Mouse (Mus musculus): Measurements from ENCODE around the gene Mcrip2. TPM values are rescaled to one million over a fixed set of nuclear protein-coding genes. Genes with fewer than 3 reads are reported as not detected.
A peak's percentile ranks its signal among the peaks of the same experiment; 100 is the strongest.

Mcrip2 gene
- total and polyA plus RNA-seq, 2 experiments, result 26.1 to 139 TPM

DNA sequence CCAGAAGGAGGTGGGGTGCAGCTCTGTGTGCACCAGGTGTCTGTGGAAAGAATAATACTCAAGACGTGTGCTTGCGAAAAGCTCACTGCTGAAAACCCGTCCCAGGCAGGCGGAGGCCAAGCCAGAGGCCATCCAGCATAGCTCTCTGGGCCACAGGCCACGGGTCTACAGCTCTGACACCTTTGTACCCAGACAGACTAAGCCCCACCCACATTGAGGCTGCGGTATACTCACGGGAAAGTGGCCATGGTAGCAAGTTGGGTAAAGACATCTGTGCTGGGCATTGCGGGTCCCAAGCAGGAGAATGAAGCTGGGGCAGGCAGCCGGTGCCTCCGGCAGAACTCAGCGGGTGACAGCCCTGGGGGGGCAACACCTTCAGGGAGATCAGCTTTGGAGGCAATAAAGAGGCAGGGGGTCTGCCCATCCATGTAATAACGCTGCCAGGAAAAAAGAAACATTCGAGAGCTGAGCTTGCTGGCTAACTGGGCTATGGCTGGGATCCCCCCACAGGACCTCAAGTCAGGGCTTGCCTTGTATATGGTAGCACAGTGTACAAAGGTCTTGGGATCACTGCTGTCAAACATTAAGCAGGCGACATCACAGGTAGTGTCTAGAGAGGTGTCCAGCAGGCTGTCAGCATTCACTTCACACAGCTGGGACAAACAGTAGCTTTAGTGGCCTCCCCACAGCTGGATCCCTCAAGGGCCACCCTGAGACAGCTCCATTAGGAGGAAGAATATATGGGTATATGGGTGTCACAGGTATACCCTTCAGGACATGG lies 28.9 kb downstream of the Mcrip2 start:
- DNase-seq (ENCODE audit: extremely low read depth, low read depth, low spot score), result peak; percentile 87
- TF ChIP-seq POLR2A (IDR thresholded peaks at IDR 0.05; ENCODE audit: extremely low read depth, insufficient read depth, low read length) (no peak), CTCF (IDR thresholded peaks at IDR 0.05; ENCODE audit: low read depth, low read length) (no peak)
- H3K79me2 ChIP-seq (ENCODE audit: control insufficient read depth, insufficient read depth, low read length), result peaks cover 24% of the 10 kb centered on the region
- 47% methylated on average over 14 of the region's 14 CpGs for WGBS
- H3K4me1 ChIP-seq (ENCODE audit: control insufficient read depth, insufficient read depth, low read length), result peaks cover 55% of the 10 kb centered on the region
- 0 out of 2 replicates have a peak, but pooled peaks cover 2% of the 10 kb centered on the region for H3K36me3 ChIP-seq (ENCODE audit: control insufficient read depth, insufficient read depth, low read length)
- no peaks in the 10 kb centered on the region for H3K27me3 ChIP-seq (ENCODE audit: control insufficient read depth, insufficient read depth, low read length)
- H3K27ac ChIP-seq (replicated peaks; ENCODE audit: insufficient read depth, low read depth, low read length), result peak overlapping the region; percentile 73
- H3K9ac ChIP-seq (ENCODE audit: low read depth, low read length), result peak overlapping the region; percentile 17
- H3K4me3 ChIP-seq (ENCODE audit: insufficient read depth, low read depth, low read length), result no peak overlapping the region

- 63% methylated on average over 4 of the region's 4 CpGs for WGBS
- peak; percentile 38 for DNase-seq (ENCODE audit: extremely low read depth, low read depth, low spot score)
- Histone ChIP-seq H3K9ac (ENCODE audit: low read depth, low read length) (peak overlapping the region; percentile 17), H3K4me3 (ENCODE audit: insufficient read depth, low read depth, low read length) (no peak overlapping the region), H3K79me2 (ENCODE audit: control insufficient read depth, insufficient read depth, low read length) (peaks cover 23% of the 10 kb centered on the region), H3K36me3 (ENCODE audit: control insufficient read depth, insufficient read depth, low read length) (0 out of 2 replicates have a peak, but pooled peaks cover 2% of the 10 kb centered on the region), H3K27ac (replicated peaks; ENCODE audit: insufficient read depth, low read depth, low read length) (peak overlapping the region; percentile 66), H3K4me1 (ENCODE audit: control insufficient read depth, insufficient read depth, low read length) (peaks cover 59% of the 10 kb centered on the region), H3K27me3 (ENCODE audit: control insufficient read depth, insufficient read depth, low read length) (no peaks in the 10 kb centered on the region)
- TF ChIP-seq CTCF (IDR thresholded peaks at IDR 0.05; ENCODE audit: low read depth, low read length) (no peak), POLR2A (IDR thresholded peaks at IDR 0.05; ENCODE audit: extremely low read depth, insufficient read depth, low read length) (no peak)
Observed at GRCm38 (mm10) chr17:25838904-25839303, 29.7 kb downstream of the Mcrip2 start.

DNA sequence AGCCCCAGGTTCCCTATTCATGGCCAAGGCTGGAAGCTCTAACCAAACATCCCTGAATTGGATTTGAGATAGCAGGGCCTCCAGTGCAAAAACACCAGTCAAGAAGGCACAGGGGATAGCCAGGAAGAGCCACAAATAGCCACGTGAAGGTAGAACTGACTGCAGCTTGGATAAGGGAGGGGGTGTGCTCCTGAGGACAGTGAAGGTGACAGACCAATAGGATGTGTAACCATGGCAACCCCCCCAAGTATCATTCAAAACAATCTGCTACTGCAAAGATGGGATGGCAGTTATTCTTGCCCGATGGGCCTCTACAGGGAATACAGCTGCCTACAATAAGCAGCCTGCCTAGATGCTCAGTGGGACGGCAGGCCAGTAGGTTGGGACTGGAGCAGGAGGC lies 31.0 kb downstream of the Mcrip2 start:
- no peak overlapping the region for H3K9ac ChIP-seq (ENCODE audit: low read depth, low read length)
- WGBS, result 64% methylated on average over 3 of the region's 3 CpGs
- H3K27ac ChIP-seq (replicated peaks; ENCODE audit: insufficient read depth, low read depth, low read length), result 0 out of 2 replicates have a peak overlapping the region, but pooled peaks have one; percentile 6

DNA sequence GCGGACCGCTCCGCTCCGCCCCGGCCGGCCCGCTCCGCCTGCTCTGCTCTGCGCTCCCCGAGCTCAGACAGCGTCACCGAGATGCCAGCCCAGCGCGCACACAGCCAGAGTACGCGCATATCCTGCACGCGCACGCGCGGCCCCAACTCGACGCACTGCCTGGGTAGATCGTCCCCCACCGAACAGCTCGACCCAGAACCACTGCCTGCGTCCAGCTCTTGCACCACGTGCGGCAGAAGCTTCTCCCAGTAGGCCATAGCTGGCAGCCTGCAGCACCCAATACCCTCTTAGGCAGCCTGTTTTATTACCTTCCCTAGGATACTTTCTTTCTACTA lies 31.5 kb downstream of the Mcrip2 start, which contains the start of gene Rhbdl1:
Gene Rhbdl1, minus strand, starts transcription at position 220 of the 335 bp plus-strand sequence.
- Histone ChIP-seq H3K4me1 (ENCODE audit: control insufficient read depth, insufficient read depth, low read length) (peaks cover 50% of the 10 kb centered on the region), H3K9ac (ENCODE audit: low read depth, low read length) (peak within 1 kb of the TSS; percentile 61), H3K27ac (replicated peaks; ENCODE audit: insufficient read depth, low read depth, low read length) (peak within 1 kb of the TSS; percentile 33), H3K27me3 (ENCODE audit: control insufficient read depth, insufficient read depth, low read length) (no peaks in the 10 kb centered on the region), H3K36me3 (ENCODE audit: control insufficient read depth, insufficient read depth, low read length) (0 out of 2 replicates have a peak, but pooled peaks cover 2% of the 10 kb centered on the region), H3K4me3 (ENCODE audit: insufficient read depth, low read depth, low read length) (peak within 1 kb of the TSS; percentile 40; the same call in 1 of the 2 replicates), H3K79me2 (ENCODE audit: control insufficient read depth, insufficient read depth, low read length) (peaks cover 12% of the 10 kb centered on the region)
- WGBS, result 19% methylated on average over 29 of the region's 29 CpGs
- DNase-seq (ENCODE audit: extremely low read depth, low read depth, low spot score), result peak; percentile 53
- 0 out of 2 replicates have a peak, but pooled peaks have one; percentile 24 for TF ChIP-seq POLR2A (IDR thresholded peaks at IDR 0.05; ENCODE audit: extremely low read depth, insufficient read depth, low read length)
- TF ChIP-seq CTCF (IDR thresholded peaks at IDR 0.05; ENCODE audit: low read depth, low read length), result no peak

More for the DNA sequence above, 31.0 kb downstream of the Mcrip2 start:
- H3K27me3 ChIP-seq (ENCODE audit: control insufficient read depth, insufficient read depth, low read length), result no peaks in the 10 kb centered on the region
- H3K36me3 ChIP-seq (ENCODE audit: control insufficient read depth, insufficient read depth, low read length), result 0 out of 2 replicates have a peak, but pooled peaks cover 2% of the 10 kb centered on the region
- DNase-seq (ENCODE audit: extremely low read depth, low read depth, low spot score), result no peak
- H3K79me2 ChIP-seq (ENCODE audit: control insufficient read depth, insufficient read depth, low read length), result peaks cover 12% of the 10 kb centered on the region
- H3K4me3 ChIP-seq (ENCODE audit: insufficient read depth, low read depth, low read length), result no peak overlapping the region
- H3K4me1 ChIP-seq (ENCODE audit: control insufficient read depth, insufficient read depth, low read length), result peaks cover 50% of the 10 kb centered on the region
- TF ChIP-seq CTCF (IDR thresholded peaks at IDR 0.05; ENCODE audit: low read depth, low read length) (no peak), POLR2A (IDR thresholded peaks at IDR 0.05; ENCODE audit: extremely low read depth, insufficient read depth, low read length) (no peak)

GRCm38 (mm10) chr17:25836397-25837075 lies 32.0 kb downstream of the Mcrip2 start:
- TF ChIP-seq CTCF (IDR thresholded peaks at IDR 0.05; ENCODE audit: low read depth, low read length) (no peak), POLR2A (IDR thresholded peaks at IDR 0.05; ENCODE audit: extremely low read depth, insufficient read depth, low read length) (no peak)
- 21% methylated on average over 23 of the region's 23 CpGs for WGBS
- H3K4me3 ChIP-seq (ENCODE audit: insufficient read depth, low read depth, low read length), result peak overlapping the region; percentile 40; the same call in 1 of the 2 replicates
- H3K9ac ChIP-seq (ENCODE audit: low read depth, low read length), result peak overlapping the region; percentile 61
- no peaks in the 10 kb centered on the region for H3K36me3 ChIP-seq (ENCODE audit: control insufficient read depth, insufficient read depth, low read length)
- H3K4me1 ChIP-seq (ENCODE audit: control insufficient read depth, insufficient read depth, low read length), result peaks cover 55% of the 10 kb centered on the region
- no peaks in the 10 kb centered on the region for H3K27me3 ChIP-seq (ENCODE audit: control insufficient read depth, insufficient read depth, low read length)
- H3K27ac ChIP-seq (replicated peaks; ENCODE audit: insufficient read depth, low read depth, low read length), result peak overlapping the region; percentile 33
- peak; percentile 70 for DNase-seq (ENCODE audit: extremely low read depth, low read depth, low spot score)
- H3K79me2 ChIP-seq (ENCODE audit: control insufficient read depth, insufficient read depth, low read length), result peaks cover 16% of the 10 kb centered on the region
